Mouse (Mus musculus) neural tube, embryonic 13.5 days (tissue): Measurements from ENCODE around the gene Ube2q2. TPM values are rescaled to one million over a fixed set of nuclear protein-coding genes. Genes with fewer than 3 reads are reported as not detected.
A peak's percentile ranks its signal among the peaks of the same experiment; 100 is the strongest.

Experiments used
- ATAC-seq: fragments of 200-750 bp; cut with Nextera tagmentation; 2 replicates; pipeline ENCODE4 v1.8.0; 2017; ENCODE audit warnings: low read depth, mild to moderate bottlenecking, moderate TSS enrichment, moderate library complexity
- H3K27ac ChIP-seq: fragments of 300-500 bp; sonication (generic); replicated peaks from 2 replicates; pipeline ENCODE4 v1.5.1; 2015; ENCODE audit warnings: moderate library complexity, mild to moderate bottlenecking, inconsistent platforms
- H3K27me3 ChIP-seq: fragments of 300-500 bp; sonication (generic); 2 replicates; pipeline ENCODE4 v1.6.1; 2015; ENCODE audit warnings: mild to moderate bottlenecking, inconsistent platforms
- H3K36me3 ChIP-seq: fragments of 300-500 bp; sonication (generic); 2 replicates; pipeline ENCODE4 v1.6.1; 2015; ENCODE audit warnings: mild to moderate bottlenecking, inconsistent platforms
- H3K4me1 ChIP-seq: fragments of 300-500 bp; sonication (generic); replicated peaks from 2 replicates; pipeline ENCODE4 v1.6.1; 2015; ENCODE audit warnings: inconsistent platforms
- H3K4me2 ChIP-seq: fragments of 300-500 bp; sonication (generic); 2 replicates; pipeline ENCODE4 v1.6.1; 2015; ENCODE audit warnings: inconsistent platforms, mild to moderate bottlenecking, moderate library complexity
- H3K4me3 ChIP-seq: fragments of 300-500 bp; sonication (generic); 2 replicates; pipeline ENCODE4 v1.5.1; 2015; ENCODE audit warnings: mild to moderate bottlenecking, inconsistent platforms
- H3K9ac ChIP-seq: fragments of 300-500 bp; sonication (generic); 2 replicates; pipeline ENCODE4 v1.6.1; 2015; ENCODE audit warnings: moderate library complexity, mild to moderate bottlenecking, inconsistent platforms
- H3K9me3 ChIP-seq: fragments of 300-500 bp; sonication (generic); 2 replicates; pipeline ENCODE4 v1.6.1; 2016; ENCODE audit warnings: inconsistent platforms
- WGBS: fragments of 180-500 bp; shearing (Covaris S2); methylation state at CpG from one replicate; pipeline ENCODE4 v1.1.7; 2015; 5-methylcytosine and 5-hydroxymethylcytosine counted together
- polyA plus RNA-seq: library from polyadenylated mRNA; unstranded; fragments of >200 nt; fragmentation: Nextera tagmentation; extraction: Ambion mirVana; gene quantifications from 2 replicates; pipeline ENCODE4 v1.2.1, GENCODE M21; 2015

The Ube2q2 gene
- polyA plus RNA-seq, 1 experiment from 2014 or later = 48.0 TPM

- Histone ChIP-seq H3K36me3 (peaks cover 32% of the 10 kb centered on the region), H3K27me3 (no peaks in the 10 kb centered on the region), H3K9me3 (no peaks in the 10 kb centered on the region), H3K4me3 (no peak overlapping the region), H3K27ac (no peak overlapping the region), H3K9ac (no peak overlapping the region), H3K4me2 (no peak overlapping the region), H3K4me1 (no peaks in the 10 kb centered on the region)
- ATAC-seq = no peak
- 100% methylated on average over 1 of the region's 1 CpGs for WGBS
Observed at GRCm38 (mm10) chr9:55198260-55198659, 49.6 kb downstream of the Ube2q2 start.

GRCm38 (mm10) chr9:55199348-55199747 lies 50.7 kb downstream of the Ube2q2 start:
- Histone ChIP-seq H3K27me3 (no peaks in the 10 kb centered on the region), H3K4me2 (no peak overlapping the region), H3K9me3 (no peaks in the 10 kb centered on the region), H3K27ac (no peak overlapping the region), H3K4me3 (no peak overlapping the region), H3K36me3 (peaks cover 33% of the 10 kb centered on the region), H3K4me1 (no peaks in the 10 kb centered on the region), H3K9ac (no peak overlapping the region)
- ATAC-seq = no peak
- WGBS = 63% methylated on average over 2 of the region's 2 CpGs

GRCm38 (mm10) chr9:55208458-55208789 lies 59.8 kb downstream of the Ube2q2 start:
- Histone ChIP-seq H3K36me3 (peaks cover 16% of the 10 kb centered on the region), H3K27me3 (no peaks in the 10 kb centered on the region), H3K9me3 (no peaks in the 10 kb centered on the region), H3K4me1 (peaks cover 35% of the 10 kb centered on the region), H3K4me2 (peak overlapping the region; percentile 84), H3K9ac (peak overlapping the region; percentile 92), H3K4me3 (peak overlapping the region; percentile 92), H3K27ac (peak overlapping the region; percentile 93)
- ATAC-seq = peak; percentile 48; the same call in 1 of the 2 replicates
- 0% methylated on average over 2 of the region's 2 CpGs for WGBS

- H3K4me2 ChIP-seq = peak within 1 kb of the TSS; percentile 84
- H3K9me3 ChIP-seq = no peaks in the 10 kb centered on the region
- H3K27ac ChIP-seq = peak within 1 kb of the TSS; percentile 93
- peak within 1 kb of the TSS; percentile 92 for H3K9ac ChIP-seq
- H3K27me3 ChIP-seq = no peaks in the 10 kb centered on the region
- peak; percentile 100 for ATAC-seq
- H3K4me3 ChIP-seq = peak within 1 kb of the TSS; percentile 92
- WGBS = under 1% methylated on average over 65 of the region's 65 CpGs
- peaks cover 18% of the 10 kb centered on the region for H3K36me3 ChIP-seq
- peaks cover 35% of the 10 kb centered on the region for H3K4me1 ChIP-seq
Observed at GRCm38 (mm10) chr9:55208790-55209481, 60.3 kb downstream of the Ube2q2 start, which contains the start of gene Fbxo22. Fbxo22 (plus strand) TSS chr9:55208925.

DNA sequence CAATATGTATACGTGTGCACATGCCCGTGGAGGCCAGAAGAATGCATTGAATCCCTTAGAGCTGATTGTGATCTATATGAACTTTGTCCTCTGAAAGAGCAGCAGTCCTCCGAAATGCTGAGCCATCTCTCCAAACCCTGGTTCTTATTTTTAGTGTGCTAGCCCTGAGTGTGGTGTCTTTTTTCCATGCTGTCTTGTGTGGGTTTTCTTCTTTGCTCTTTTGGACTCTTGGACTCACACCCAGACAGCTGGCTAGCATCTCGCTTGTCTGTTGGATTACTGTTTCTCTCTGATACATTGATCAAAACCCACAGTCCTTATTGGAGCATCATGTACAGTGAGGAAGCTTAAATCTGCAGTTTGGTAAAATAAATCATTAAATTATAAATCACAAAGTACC lies 63.0 kb downstream of the Ube2q2 start:
- H3K4me3 ChIP-seq = no peak overlapping the region
- H3K4me2 ChIP-seq = 0 out of 2 replicates have a peak overlapping the region, but pooled peaks have one; percentile 5
- WGBS = 89% methylated on average over 4 of the region's 4 CpGs
- peaks cover 35% of the 10 kb centered on the region for H3K4me1 ChIP-seq
- no peaks in the 10 kb centered on the region for H3K27me3 ChIP-seq
- no peak overlapping the region for H3K27ac ChIP-seq
- no peak overlapping the region for H3K9ac ChIP-seq
- ATAC-seq = no peak
- no peaks in the 10 kb centered on the region for H3K9me3 ChIP-seq
- H3K36me3 ChIP-seq = peaks cover 33% of the 10 kb centered on the region

DNA sequence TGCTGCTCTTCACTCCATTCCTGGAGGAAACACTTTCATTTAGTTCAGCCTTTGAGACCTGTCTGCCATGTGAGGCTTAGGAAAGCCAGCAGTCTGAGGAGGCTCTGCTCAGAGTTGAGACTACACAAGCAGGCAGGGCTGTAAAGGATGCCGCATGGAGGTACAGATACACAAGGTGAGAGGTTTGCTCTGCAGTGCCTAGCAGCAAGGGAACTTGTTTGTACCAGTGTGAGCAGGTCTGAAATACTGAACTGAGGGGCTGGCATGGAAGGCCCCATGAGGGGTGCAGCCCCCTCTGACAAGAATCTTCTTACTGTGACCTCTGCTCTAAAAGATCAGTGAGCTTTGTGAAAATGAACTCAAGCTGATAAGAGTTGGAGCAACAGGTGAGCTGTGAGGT lies 64.7 kb downstream of the Ube2q2 start:
- H3K9me3 ChIP-seq = no peaks in the 10 kb centered on the region
- peaks cover 50% of the 10 kb centered on the region for H3K36me3 ChIP-seq
- peaks cover 28% of the 10 kb centered on the region for H3K4me1 ChIP-seq
- 94% methylated on average over 1 of the region's 1 CpGs for WGBS
- no peaks in the 10 kb centered on the region for H3K27me3 ChIP-seq
- ATAC-seq = no peak
- no peak overlapping the region for H3K4me3 ChIP-seq
- H3K27ac ChIP-seq = no peak overlapping the region
- H3K9ac ChIP-seq = no peak overlapping the region
- no peak overlapping the region for H3K4me2 ChIP-seq

DNA sequence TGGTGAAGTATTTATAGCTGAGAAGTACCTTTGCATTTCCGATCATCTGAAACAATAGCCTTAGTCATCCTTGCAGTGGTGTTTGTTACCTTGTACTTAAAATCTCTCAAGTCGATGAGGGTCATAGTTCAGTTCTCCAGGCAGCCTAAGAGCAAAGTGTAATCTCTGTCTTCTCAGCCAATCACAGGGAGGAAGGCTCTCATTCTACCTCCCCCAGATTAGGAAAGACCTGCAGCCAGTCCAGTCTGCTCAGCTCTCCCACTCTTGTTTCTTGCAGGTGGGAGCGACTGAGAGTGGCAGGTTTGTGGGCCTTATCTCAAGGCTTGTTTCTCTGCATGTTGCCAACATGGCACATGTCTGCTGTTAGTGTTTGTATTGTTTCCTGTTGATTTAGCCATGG lies 66.4 kb downstream of the Ube2q2 start:
- Histone ChIP-seq H3K9ac (0 out of 2 replicates have a peak overlapping the region, but pooled peaks have one; percentile 3), H3K4me1 (peaks cover 18% of the 10 kb centered on the region), H3K36me3 (peaks cover 67% of the 10 kb centered on the region), H3K27ac (no peak overlapping the region), H3K4me2 (no peak overlapping the region), H3K27me3 (no peaks in the 10 kb centered on the region), H3K9me3 (no peaks in the 10 kb centered on the region), H3K4me3 (no peak overlapping the region)
- WGBS = 87% methylated on average over 3 of the region's 3 CpGs
- ATAC-seq = no peak

GRCm38 (mm10) chr9:55215648-55216047 lies 67.0 kb downstream of the Ube2q2 start:
- Histone ChIP-seq H3K4me3 (no peak overlapping the region), H3K9me3 (no peaks in the 10 kb centered on the region), H3K9ac (0 out of 2 replicates have a peak overlapping the region, but pooled peaks have one; percentile 3), H3K27me3 (no peaks in the 10 kb centered on the region), H3K27ac (no peak overlapping the region), H3K4me1 (peaks cover 12% of the 10 kb centered on the region), H3K36me3 (peaks cover 72% of the 10 kb centered on the region), H3K4me2 (no peak overlapping the region)
- 75% methylated on average over 3 of the region's 3 CpGs for WGBS
- ATAC-seq = no peak

DNA sequence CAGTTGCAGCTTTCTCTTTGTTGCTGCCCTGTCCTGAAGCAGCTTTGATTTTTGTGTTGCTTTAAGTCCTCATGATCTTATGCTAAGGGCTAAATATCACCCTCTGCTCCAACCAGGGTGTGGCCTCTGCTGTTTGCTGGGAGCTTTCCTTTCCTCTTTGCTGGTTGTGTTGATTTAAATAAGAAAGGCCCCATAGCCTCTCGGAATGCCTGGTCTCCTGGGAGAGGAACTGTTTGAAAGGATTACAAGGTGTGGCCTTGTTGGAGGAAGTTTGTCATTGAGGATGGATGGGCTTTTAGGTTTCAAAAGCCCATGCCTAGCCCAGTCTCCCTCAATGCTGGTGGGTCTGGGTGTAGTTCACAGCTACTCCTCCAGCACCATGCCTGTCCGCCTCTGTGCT lies 67.4 kb downstream of the Ube2q2 start:
- peaks cover 9% of the 10 kb centered on the region for H3K4me1 ChIP-seq
- H3K9me3 ChIP-seq = no peaks in the 10 kb centered on the region
- no peaks in the 10 kb centered on the region for H3K27me3 ChIP-seq
- 63% methylated on average over 2 of the region's 2 CpGs for WGBS
- peaks cover 77% of the 10 kb centered on the region for H3K36me3 ChIP-seq
- H3K9ac ChIP-seq = no peak overlapping the region
- no peak for ATAC-seq
- H3K4me2 ChIP-seq = no peak overlapping the region
- H3K4me3 ChIP-seq = no peak overlapping the region
- H3K27ac ChIP-seq = no peak overlapping the region

DNA sequence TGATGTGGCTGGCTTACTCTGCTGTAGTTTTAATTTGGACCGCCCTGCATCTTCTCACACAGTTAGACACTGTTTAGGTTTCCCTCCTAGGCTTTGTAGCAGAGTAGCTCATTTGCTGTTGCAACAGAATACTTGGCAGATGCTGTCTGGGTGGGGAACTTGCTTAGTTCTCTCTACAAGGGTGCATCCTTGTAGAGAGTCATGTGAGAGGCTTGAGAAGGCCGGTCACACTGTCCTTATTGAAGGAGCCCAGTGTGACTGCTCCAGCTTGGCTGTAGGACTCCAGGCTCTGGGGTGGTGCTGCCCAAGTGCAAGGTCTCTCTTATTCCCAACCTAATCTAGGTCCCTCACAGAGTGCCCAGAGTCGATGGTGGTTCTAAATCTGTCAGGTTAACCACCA lies 68.7 kb downstream of the Ube2q2 start:
- Histone ChIP-seq H3K4me1 (no peaks in the 10 kb centered on the region), H3K9me3 (no peaks in the 10 kb centered on the region), H3K4me2 (no peak overlapping the region), H3K36me3 (peaks cover 90% of the 10 kb centered on the region), H3K27ac (no peak overlapping the region), H3K4me3 (no peak overlapping the region), H3K9ac (no peak overlapping the region), H3K27me3 (no peaks in the 10 kb centered on the region)
- no peak for ATAC-seq
- WGBS = 98% methylated on average over 3 of the region's 3 CpGs

DNA sequence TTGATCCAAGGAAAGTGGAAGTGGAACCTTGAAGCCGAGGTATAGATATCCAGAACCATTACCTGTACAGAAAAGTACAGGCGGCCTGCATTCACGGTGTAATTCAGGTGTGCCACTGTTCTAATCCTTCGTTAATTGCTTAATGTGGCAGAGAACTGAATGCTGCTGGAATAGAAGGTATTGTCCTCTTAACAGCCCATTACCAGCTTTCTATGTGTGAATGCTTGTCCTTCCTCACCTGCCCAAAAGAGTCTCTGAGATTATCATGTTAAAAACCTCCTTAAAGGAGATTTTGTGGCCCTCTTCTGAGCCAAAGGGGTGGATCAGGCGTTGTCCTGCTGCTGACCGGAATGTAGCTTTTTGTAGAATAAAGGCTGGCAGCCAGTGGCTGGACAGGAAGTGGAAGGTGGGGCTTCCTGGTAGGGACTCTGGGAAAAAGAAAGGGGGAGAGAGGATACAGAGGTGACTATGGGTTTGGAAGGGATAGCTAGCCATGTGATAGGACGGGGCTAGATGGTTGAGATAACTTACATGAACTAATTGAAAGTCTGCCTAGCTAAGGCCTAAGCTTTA lies 76.6 kb downstream of the Ube2q2 start:
- no peaks in the 10 kb centered on the region for H3K9me3 ChIP-seq
- H3K36me3 ChIP-seq = peaks cover 58% of the 10 kb centered on the region
- no peak overlapping the region for H3K4me2 ChIP-seq
- H3K27ac ChIP-seq = no peak overlapping the region
- WGBS = 92% methylated on average over 7 of the region's 7 CpGs
- H3K9ac ChIP-seq = no peak overlapping the region
- no peak overlapping the region for H3K4me3 ChIP-seq
- H3K4me1 ChIP-seq = no peaks in the 10 kb centered on the region
- ATAC-seq = no peak
- no peaks in the 10 kb centered on the region for H3K27me3 ChIP-seq

- no peak overlapping the region; the same call in 1 of the 2 replicates for H3K27ac ChIP-seq
- no peak for ATAC-seq
- H3K9ac ChIP-seq = no peak overlapping the region
- H3K4me2 ChIP-seq = no peak overlapping the region
- 58% methylated on average over 3 of the region's 3 CpGs for WGBS
- no peaks in the 10 kb centered on the region for H3K27me3 ChIP-seq
- no peaks in the 10 kb centered on the region for H3K9me3 ChIP-seq
- H3K4me3 ChIP-seq = no peak overlapping the region
- no peaks in the 10 kb centered on the region for H3K4me1 ChIP-seq
- peaks cover 48% of the 10 kb centered on the region for H3K36me3 ChIP-seq
Observed at GRCm38 (mm10) chr9:55226251-55226650, 77.6 kb downstream of the Ube2q2 start.

DNA sequence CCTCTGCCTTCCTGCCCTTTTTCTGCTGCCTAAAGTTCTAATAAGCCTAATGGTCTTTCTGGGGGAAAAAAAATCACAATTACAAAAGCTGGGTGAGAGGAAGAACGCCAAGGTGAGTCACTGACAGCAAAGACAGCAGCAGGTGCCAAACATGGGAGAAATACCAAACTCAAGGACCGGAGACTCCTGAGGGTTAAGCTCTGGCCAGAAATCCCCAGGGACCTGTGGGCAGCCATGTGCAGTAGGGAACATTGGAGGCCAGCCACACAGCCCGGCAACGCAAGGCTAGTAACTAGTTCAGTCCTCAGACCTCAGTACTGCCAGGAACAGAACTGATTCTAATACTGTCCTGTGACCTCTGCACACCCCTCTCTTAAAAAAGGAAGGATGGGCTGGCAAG lies 79.5 kb downstream of the Ube2q2 start:
- H3K36me3 ChIP-seq = peaks cover 29% of the 10 kb centered on the region
- H3K27ac ChIP-seq = no peak overlapping the region
- H3K9ac ChIP-seq = no peak overlapping the region
- no peak for ATAC-seq
- no peak overlapping the region for H3K4me3 ChIP-seq
- no peak overlapping the region for H3K4me2 ChIP-seq
- H3K4me1 ChIP-seq = no peaks in the 10 kb centered on the region
- no peaks in the 10 kb centered on the region for H3K27me3 ChIP-seq
- H3K9me3 ChIP-seq = no peaks in the 10 kb centered on the region
- WGBS = 81% methylated on average over 4 of the region's 4 CpGs
